Mouse (Mus musculus) right cerebral cortex, postnatal 4 days (tissue): Measurements from ENCODE around the gene Plppr3.

Experiments used
- DNase-seq: peaks from one replicate; pipeline ENCODE4 v3.0.0-alpha.2; 2022

Gene Plppr3

DNA sequence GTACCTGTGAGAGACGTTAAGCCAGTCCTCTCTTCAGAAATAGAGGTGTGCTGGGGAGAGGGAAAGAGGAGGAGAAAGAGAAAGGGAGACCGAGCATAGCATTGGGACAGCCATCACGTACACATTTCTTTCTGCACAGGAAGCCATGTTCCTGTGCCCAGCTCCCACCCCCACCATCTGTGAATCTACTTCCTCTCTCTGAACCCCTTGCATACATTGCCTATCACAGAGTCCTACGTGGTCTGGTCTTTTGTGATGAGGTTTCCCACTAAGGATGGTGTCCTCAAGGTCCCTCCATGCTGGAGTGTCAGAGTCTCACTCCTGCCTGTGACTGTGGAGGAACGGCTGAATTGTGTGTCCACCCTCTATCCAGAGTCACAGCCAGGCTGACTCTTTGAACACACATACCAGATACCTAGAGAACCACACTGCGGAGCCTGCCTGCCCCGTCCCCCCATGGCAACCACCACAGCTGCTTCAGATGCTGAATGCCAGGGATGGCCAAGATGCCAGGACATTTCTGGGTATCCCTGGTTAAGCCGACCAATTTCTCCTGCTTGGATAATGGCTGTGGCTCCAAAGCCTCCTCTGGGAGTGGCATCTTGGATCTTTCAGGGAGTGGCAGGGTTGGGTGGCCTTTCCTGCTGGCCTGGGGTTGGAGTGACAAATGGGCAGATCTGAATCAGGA lies 24.3 kb downstream of the Plppr3 start:
- no peak for DNase-seq

DNA sequence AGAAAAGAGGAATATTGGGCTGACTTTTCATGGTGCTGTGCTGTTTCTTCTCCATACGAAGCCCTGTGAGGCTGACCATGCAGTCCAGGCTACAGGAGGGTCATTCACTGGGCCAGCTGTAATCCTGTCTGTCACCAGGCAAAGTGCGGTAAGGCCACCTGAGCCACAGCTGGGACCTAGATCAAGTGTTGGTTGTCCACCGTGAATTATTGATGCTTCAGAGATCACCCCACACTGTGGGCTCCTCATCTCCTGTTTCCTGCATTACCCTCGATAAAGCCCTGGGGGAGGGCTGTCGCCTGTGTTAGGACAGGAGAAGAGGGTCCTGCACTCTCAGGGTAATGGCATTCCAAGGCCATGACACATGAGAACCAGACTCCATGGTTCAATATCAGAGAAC lies 27.9 kb downstream of the Plppr3 start:
- DNase-seq, result no peak

DNA sequence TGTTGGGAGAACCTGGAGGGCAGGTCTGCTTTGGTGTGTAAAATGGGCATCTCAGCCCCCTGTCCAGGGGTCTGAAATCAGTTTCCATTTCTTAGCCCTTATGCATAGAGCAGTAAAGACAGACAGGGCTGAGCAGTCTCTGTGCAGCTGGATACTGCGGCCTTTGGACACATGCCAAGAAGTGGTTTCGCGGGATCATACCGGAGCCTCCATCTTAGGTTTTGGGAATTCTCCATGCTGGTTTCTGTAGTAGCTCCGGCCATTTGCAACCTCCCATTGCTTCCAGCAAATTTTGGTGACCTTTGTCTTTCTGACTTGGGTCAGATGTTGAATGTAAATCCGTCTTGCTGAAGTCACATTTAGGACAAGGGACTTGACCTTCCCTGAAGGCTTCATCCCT lies 31.0 kb downstream of the Plppr3 start:
- peak; percentile 23 for DNase-seq

DNA sequence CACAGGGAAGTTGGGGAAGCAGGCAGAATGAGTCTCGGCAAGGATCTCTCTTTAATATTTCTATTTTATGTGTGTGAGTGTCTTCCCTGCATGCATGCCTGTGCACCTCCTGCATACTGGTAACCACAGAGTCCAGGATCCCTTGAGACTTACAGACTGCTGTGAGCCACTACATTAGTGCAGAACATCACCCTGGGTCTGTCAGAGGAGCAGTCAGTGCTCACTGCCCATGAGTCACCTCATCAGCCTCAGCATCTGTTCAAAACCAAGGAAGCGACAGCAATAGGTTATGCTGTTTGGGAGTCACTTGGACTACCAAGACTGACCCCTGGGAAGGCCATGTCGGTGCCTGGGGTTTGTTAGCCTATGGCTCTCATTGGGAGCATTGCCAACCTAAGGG lies 32.1 kb downstream of the Plppr3 start:
- no peak for DNase-seq

DNA sequence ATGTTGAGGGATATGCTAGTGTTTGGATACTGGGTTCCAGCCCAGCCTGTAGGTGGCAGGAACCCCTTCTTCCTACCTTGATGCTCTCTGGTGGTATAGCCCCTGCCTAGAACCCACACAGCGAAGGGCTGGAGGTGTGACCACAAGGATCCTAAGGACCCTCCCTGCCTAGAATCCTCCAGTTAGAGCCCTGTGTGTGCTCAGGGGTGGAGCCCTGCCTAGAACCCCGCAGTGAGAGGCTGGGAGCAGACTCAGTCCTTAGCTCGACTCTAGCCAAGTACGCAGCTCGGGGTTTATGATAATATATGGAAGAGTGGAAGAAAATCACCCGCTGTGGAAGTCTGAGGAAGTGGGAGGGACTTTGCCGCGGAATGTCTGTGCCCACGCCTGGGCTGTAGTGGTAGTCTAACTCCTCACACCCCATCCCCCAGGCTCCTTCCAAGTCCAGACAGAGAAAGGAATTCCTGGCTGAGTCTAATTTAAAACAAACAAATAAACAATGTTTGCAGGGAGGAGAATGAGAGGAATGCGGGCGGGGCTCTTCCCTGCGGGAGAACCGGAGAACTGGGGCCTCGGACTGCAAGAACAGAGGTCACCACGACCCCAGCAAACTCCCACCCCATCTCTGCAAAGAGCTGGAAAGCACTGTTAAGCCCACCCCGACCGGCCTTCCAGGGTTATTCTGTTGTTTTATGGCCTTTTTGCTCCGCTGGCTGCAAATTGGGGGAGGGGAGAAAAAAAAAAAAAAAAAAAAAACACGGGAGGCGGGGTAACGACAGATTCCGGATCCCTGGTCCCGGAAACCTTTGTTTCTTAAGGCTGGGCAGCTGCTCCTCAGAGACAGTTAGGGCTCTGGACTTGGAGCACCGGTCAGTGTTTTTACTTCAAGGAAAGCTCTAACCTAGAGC lies 33.5 kb downstream of the Plppr3 start:
- DNase-seq, result peak; percentile 49

DNA sequence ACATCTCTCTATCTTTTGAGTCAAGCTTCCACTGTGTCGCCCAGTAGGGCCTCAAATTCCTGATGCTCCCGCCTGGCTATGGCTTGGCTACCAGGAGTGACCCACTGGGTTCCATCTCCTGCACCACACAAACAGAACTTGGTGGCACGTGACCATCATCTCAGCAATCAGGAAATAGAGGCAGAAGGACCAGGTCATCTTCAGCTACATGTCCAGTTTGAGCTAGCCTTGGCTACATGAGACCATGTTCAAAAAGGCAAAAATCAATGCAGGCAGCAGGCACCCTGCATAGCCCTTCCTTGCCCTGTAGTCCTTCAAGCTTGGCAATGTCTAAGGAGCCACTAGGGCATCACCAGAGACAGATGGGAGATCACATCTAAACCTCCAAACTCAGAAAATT lies 34.3 kb downstream of the Plppr3 start:
- no peak for DNase-seq

DNA sequence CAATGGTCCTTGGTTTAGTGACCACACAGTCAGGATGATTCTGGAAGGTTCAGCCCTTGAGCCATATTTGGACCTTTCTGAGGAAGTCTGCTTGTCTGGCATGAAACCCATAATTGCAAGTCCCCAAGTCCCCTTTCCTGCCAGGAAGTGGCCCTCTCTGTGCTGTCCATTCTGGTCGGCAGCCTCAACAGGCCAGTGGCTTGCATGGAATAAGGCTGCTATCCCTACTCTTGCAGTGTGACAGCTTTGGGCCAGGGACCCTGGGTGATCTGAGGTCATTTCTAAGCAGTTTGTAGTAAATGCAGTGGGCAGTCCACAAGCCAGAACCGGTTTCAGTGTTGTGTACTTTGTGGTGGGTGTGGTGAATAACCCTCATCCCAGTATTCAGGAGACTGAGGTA lies 36.3 kb downstream of the Plppr3 start:
- no peak for DNase-seq

DNA sequence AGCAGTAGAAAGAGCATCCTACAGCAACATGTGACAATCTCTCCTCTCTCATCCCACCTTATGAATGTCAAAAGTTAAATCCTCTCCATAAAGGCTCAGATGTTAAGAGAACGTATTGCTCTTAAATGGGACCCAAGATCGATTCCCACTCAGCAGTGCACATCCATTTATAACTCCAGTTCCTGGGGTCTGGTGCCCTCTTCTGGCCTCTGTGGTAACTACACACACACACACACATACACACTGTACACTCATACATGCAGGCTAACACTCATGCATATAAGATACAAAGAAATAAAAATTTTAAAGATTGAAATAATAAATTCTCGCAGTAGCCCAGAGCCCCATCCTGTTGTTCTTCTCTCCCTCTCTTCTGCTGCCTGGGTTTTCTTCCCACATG lies 37.5 kb downstream of the Plppr3 start:
- DNase-seq, result no peak

DNA sequence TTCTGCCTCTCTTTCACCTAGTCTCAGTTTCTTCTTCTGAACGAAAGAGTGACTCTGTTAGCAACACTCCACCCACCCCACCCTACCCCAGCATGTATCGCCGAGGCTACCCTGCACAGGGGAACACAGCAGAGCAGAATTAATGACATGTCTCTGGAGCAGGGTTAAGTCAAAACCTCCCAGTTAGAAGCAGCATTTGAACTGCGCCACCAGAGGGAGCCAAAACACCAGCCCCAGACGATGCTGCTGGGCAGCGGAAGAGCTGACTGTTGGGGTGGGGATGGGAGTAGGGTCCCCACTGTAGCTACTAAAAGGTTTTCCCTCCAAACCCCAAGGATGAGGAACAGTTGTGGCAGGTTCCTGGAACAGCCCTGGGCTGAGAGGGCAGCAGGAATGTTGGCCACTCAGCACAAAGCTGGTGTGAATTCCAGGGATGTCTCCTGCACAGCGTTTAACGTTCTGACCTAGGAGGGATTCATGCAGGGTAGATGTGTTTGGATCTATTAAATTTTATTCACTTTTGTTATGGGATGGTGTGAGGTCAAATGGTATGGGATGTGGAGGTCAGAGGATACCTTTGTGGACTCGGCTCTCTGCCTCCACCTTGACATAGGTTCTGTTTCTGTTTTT lies 39.5 kb downstream of the Plppr3 start:
- DNase-seq, result peak; percentile 85

DNA sequence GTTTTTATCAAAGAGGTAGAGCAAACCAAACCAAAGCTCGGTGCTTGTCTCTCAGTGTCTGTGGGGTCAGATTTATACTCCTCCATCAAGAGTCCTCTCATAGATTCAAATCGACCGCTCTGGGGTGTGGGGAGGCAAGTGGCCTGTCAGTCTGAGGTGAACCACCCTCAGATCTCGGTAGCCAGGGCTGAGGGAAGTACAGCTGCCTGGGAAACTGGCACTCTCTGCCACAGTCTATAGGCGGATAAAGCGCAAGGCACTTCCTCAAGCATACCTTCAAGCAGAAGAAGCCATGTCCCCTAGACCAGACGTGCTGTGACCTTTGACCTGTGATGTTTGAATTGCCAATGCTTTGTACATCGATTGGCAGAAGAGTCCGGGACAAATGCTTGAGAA lies 41.6 kb downstream of the Plppr3 start:
- DNase-seq, result no peak

DNA sequence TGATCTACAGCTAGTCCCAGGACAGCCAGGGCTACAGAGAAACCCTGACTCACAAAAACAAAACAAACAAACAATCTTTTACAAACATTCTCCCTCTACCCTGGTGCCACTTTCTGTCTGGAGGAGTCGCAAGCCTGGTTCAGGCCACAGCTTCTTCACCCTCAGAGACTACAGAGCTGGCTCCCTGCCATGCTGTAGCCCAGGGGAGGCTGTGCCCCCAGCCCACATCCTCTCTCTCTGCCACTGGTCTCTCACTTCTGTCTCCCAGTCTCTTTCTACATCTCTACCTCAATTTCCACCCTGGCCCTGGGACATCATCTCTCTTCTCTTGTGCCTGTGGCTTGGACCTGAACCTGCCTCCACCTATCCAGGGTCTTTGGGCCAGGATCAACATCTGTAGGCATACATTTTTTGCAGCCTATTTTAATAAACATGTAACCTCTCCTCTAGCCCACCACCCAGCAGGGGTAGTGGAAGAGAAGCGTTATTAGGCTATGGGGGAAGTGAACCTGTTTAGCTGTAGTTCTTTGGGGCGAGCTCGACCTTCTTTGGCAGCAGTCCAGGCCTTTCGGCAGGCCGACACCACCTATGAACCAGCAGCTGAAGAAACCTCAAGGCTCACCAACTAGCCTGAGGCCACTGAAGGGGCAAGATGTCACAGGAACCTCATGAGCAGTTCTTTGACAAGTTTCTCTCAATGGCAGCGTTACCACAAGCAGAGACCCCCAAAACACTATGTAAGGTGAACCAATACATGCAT lies 42.2 kb downstream of the Plppr3 start:
- no peak for DNase-seq

DNA sequence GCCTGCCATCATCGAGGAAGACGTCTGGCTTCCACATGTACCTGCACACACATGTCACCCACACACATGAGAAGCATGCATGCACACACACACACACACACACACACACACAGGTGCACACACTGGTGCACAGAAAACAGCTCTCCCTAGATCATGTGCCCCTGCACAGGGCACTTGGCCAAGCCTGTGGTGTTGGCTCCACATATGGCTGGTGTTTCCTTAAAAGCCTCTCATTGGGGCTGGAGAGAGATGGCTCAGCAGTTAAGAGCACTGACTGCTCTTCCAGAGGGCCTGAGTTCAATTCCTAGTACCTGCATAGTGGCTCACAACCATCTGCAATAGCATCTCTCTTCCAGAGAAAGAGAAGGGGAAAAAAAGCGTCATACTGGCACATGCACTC lies 42.9 kb downstream of the Plppr3 start:
- no peak for DNase-seq

DNA sequence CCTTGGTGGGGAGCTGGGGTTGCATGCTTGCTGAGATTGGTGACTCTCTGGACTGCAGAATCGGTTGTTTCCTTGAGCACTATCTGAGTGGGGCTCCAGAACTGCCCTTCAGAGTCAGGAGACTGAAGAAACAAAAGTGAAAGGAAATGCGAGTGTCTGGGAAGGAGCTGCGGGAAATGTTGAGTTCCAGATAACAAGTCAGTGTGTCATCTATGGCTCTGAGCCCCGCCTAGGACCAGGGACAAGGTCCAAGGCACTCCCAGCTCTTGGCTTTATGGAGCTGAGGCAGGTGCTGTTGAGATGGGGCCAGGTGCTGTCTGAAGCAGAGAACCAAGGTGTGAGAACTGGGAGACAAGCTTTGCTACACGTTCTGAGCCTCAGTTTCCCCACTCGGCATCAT lies 50.0 kb downstream of the Plppr3 start:
- no peak for DNase-seq

DNA sequence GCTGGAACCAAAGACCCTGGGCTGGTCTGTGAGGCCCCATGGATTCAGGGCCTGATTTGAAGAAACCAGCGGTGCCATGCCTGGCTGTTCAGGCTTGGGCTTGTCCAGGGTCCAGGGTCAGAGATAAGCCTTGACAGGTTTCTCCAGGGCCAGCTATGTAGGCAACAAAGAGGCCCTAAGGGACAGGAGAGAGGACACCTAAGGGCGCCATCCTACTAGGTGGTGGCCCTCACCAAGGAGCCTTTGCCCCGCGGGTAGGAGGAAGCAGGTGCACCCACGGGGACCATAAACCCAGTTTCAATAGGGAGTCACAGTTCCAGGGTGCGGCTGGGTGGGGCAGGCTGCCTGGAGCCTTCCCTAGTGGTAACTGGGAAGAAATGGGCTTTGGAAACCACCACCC lies 51.4 kb downstream of the Plppr3 start:
- no peak for DNase-seq

DNA sequence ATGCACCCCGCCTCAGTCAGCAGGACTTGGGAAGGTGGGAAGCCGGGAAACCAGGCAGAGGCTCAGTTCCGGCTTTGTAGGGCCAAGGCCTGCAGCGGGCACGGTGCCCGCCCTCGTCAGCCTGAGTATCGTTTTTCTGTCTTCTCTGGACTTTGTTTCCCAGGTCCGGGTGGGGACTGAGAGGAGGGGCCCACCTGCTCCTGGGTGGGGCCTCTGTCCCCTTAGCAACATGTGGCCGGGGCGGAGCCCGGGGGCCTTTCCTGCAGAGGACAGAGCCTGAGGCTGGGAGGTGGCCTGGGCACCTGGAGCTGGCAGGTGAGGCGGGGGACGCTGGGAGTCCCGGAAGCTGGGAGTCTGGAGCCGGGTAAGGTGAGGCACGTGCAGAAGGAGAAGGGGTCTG lies 52.1 kb downstream of the Plppr3 start:
- DNase-seq, result no peak

DNA sequence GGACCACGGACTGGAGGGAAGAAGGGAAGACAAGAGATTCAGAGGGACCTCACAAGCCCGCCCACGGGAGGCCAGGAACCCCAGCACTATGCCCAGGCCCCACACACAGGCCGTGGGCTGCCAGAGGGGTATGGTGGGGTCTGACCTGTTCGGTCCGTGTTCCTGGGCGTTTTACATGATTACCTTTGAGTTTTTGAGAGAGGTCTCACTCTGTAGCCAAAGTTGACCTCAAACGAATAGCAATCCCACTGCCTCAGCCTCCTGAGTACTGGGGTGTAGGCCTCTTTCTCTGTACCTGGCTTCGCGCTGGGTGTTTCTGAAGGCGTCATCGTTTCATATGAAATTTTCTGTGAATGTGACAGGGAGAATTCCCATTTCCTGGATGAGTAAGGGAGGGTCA lies 52.7 kb downstream of the Plppr3 start:
- DNase-seq, result no peak

DNA sequence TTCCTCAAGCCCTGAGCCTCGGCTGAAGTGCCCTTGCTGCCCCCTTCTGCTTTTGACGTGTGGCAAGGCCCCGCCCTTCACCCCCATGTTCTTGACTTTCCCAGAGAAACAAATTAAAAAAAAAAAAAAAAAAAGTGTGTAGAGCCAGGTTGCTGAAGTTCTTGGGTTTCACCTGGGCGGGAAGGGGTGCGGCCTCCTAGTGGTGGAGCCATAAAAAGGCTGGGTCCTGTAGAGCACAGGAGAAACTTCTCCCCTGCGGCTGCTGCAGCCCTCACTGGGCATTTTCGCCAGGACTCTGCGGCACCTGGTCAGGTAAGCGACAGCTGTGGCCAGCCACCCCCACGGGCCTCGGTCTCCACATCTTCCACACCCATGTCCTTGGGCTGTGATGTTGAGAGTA lies 53.7 kb downstream of the Plppr3 start, which contains the start of gene Misp:
TSS of gene Misp (plus strand) at position 208 of the 400 bp plus-strand sequence.
- DNase-seq, result no peak

DNA sequence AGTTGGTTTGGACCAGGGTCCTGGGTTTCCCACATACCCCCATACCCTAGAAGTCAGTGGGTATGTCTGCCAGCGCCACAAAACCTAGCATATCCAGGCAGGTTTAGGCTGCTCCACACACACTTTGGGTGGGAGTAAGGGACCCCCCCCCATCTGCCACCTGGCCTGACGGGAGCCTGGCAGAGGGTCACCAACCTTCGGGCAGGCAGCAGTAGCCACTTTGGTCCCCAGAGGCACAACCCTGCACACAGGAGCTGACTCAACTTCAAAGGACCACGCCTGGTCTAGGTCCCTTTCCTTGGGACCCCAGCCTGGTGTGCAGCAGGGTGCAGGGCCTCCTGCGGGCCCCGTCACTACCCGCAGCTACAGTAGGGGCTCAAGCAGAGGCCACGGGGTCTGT lies 54.2 kb downstream of the Plppr3 start:
- DNase-seq, result no peak

DNA sequence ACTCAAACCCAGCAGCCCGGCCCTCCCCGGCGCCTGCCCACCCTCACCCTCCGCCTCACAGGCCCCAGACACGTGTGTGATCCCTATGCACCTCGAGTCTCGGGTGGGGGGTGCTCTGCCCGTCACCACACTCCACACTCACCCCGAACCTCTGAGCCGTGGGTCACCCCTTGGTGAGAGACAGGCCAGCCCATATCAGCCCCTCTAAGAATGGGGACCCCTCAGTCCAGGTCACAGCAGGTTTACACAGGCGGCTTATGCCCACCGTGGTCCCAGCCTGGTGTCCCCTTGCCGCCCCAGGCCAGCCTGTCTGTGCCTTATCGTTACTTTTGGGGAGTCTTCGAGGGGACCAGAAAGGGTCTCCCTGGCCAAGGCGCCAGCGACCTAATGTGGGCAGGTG lies 54.8 kb downstream of the Plppr3 start:
- no peak for DNase-seq

DNA sequence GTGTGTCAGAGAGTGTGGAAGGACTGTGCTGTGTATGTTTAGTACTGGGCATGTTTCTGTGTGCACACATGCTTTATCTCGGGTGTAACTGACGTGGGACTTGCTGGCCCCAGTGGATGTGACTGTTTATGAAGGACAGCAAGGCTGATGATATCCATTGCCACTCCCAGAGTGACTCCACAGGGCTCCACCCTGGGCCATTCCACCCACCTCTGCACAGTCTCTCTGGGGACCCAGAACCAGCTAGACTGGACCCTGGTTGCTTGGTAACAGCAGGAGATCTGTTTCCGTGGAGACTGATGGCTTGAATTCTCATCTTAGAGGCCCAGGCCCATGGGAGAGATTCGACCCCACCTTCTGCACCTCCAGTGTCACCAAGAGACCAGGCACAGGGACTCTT lies 56.2 kb downstream of the Plppr3 start:
- DNase-seq, result no peak

DNA sequence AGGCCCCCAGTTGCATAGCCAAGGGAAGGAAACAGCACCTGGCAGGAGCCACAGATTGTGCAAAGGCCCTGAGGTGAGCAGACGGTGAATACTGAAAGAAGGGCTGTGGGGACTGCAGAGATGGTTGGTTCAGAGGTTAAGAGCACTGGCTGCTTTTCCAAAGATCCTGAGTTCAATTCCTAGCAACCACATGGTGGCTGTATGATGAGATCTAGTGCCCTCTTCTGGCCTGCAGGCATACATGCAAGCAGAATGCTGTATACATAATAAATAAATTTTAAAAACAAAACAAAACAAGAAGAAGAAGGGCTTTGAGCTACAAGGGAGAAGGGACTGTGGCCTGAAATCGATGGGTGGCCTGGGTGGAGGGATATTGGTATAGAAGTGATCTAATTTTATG lies 57.3 kb downstream of the Plppr3 start:
- no peak for DNase-seq

DNA sequence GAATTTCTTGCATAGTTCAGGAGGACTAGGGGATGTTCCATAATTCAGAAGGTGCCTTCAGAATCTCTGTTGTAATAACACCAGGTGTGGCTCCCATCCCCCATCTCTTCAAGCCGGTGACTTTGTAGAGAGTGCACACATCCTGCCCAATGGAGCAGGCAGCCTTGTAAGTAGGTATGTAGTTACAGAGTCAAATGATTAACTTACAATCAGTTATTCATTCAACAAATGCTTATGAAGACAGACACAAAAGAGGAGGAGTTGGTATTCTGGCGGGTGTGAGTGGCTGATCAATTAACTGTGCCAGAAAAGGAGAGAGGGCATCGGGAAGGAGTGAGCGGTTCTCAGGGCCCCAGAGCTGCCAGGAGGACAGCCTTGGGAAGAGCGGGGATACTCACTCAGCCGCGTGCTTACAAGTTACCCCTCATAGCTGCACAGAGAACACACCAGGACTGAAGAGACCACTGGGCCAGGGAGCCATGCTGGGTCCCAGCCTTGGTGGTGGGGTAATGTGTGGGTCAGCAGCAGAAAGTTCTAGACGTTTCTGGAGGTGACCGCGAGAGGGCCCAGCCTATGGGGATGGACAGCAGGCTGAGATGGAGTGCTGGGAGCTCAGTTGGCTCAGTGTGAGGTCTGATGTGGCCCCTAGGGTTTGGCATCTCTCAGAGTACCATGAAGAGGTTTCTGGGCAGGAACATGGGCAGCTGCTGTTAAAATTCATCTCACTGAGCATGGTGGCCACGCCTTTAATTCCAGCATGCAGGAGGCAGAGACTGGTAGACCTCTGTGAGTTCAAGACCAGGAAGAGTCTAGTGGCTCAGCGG lies 58.6 kb downstream of the Plppr3 start:
- no peak for DNase-seq
